In the genomic region with DNA sequence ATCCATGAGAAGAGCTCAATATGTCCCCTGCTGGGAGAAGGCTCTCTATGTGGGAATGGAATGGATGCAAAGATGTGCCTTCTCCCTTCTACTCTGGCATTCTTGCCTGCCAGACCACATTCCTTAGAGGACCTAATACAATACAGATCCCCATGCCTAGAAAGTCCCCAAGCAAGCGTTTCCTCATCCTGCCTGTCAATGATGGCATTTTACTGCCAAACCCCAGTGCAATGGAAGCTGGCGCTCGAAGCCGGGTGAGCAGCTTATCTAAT, we compare ENCODE assay signal across 14 mouse cellular contexts.
"Had no signal": no experiment of that assay in that cellular context is flagged by ENCODE, and none has a peak within 500 bp of the region (broad histone marks: within the 10 kb centered on the region; RNA-seq: fewer than 3 reads in every experiment).

No protein-coding gene starts in this region.

- H3K9me3 ChIP-seq: kidney, embryonic 15.5 days; limb, embryonic 10.5 days; liver, embryonic 15.5 days; midbrain, embryonic 15.5 days had no signal

- H3K4me3 ChIP-seq: kidney, embryonic 15.5 days; left cerebral cortex, adult 2 months; limb, embryonic 10.5 days; liver, embryonic 15.5 days; midbrain, embryonic 15.5 days had no signal

- H3K27me3 ChIP-seq: kidney, embryonic 15.5 days; liver, embryonic 15.5 days; midbrain, embryonic 15.5 days had no signal

- H3K9ac ChIP-seq: kidney, embryonic 15.5 days; liver, embryonic 15.5 days; midbrain, embryonic 15.5 days had no signal

- H3K4me2 ChIP-seq: kidney, embryonic 15.5 days; liver, embryonic 11.5 days; liver, embryonic 15.5 days; midbrain, embryonic 11.5 days; midbrain, embryonic 15.5 days had no signal

- ATAC-seq: lung, postnatal 0 days; midbrain, embryonic 15.5 days had no signal

- H3K36me3 ChIP-seq: midbrain, embryonic 15.5 days had no signal

- H3K4me1 ChIP-seq: kidney, embryonic 15.5 days; limb, embryonic 10.5 days; liver, embryonic 15.5 days; midbrain, embryonic 15.5 days had no signal

- H3K27ac ChIP-seq: kidney, embryonic 15.5 days; left cerebral cortex, adult 2 months; limb, embryonic 10.5 days; liver, embryonic 15.5 days; midbrain, embryonic 15.5 days had no signal

- DNase-seq: kidney, postnatal 14 days; lung, adult 2 months; lung, postnatal 4 days; right cerebral cortex, adult 18-20 months; right cerebral cortex, postnatal 25 days; thymus, postnatal 36 days had no signal
